Mouse (Mus musculus): ENCODE data around the gene Boll.
"Not testable (repeated sequence)": the region's sequence is repeated elsewhere in the genome, so short reads cannot be mapped to it uniquely, and the experiment has no call there.

Gene Boll

DNA sequence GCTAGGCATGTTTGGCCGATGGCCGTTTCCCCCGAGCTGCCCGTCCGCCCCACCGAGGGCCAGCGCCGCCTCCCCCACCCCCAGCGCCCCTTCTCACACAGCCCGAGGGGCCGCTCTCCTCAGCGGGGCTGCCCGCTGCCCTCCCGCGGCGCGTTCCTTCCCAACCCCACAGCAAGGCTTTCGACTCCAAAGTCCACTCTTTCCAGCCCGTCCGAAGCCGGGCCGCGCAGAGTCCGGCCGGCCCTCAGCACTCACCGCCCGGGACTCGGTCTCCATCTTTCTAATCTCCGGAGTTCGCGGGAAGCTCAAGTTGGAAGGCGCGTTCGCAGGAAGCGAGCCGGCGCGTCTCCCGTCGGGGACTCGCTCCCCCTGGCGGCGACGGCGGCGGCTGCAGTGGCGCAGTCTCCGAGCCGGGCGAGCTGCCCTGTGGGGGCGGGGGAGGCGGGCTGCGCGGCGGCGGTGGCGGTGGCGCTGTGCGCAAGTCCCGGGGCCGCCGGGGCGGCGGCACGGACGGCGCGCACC is at the start of gene Boll:
Gene Boll (minus strand): TSS at position 426 of the 522 bp plus-strand sequence.
- peak; percentile 62 to 74 for DNase-seq

DNA sequence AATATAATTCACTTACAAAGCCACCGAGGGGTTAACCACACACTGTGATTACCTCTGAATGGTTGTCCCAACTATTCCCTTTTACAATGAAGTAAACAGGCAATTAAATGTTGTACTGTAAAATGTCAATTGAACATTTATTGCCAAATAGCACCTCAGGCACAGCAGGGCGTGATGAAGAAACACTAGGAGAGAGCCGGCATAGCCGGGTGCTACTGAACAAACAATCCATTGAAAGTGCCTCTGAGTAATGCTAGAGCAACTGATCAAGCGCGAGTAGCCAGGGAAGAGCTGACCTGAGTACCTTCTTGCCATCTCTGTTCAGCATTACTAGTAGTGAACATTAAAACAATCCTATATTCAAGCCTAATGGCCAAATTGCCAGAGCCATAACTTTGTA is 49.3 kb upstream of the Boll start:
- no peak for DNase-seq

DNA sequence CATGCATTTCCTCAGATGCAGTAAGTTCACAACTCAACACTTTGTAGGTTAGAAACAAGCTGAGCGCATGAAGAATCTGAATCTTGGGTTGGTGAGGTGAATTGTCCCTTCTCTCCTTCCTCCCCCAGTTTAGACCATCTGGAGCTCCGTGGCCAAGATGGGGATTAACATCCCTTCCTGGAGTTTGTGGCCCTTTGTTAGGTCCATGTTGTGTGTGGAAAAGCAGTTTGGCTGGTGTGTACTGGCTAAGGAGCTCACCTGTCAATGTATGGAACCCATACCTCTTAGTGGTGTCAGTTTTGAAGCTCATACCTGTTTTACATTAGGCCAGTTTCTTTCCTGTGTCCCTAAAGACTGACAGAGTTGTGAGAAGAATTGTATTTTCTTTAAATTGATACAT is 47.8 kb upstream of the Boll start:
- no peak for DNase-seq

DNA sequence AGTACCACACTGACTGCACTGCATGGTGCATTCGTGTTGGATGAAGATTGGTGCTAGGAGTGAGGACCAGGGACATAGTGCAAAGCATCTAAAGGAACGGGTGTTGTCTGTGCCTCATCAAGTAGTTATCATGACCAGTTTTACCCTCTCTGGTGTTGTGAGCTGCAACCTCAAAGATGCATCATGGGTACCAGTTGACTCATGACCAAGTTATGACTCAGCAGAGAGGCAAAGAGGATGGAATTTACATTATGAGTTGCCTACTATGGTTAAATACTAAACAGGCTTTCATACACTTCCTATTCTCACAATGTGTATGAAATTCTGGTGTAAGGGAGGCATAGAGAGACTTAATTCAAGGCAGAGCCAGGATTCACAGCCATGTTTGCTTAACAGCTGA is 47.4 kb upstream of the Boll start:
- DNase-seq: no peak

DNA sequence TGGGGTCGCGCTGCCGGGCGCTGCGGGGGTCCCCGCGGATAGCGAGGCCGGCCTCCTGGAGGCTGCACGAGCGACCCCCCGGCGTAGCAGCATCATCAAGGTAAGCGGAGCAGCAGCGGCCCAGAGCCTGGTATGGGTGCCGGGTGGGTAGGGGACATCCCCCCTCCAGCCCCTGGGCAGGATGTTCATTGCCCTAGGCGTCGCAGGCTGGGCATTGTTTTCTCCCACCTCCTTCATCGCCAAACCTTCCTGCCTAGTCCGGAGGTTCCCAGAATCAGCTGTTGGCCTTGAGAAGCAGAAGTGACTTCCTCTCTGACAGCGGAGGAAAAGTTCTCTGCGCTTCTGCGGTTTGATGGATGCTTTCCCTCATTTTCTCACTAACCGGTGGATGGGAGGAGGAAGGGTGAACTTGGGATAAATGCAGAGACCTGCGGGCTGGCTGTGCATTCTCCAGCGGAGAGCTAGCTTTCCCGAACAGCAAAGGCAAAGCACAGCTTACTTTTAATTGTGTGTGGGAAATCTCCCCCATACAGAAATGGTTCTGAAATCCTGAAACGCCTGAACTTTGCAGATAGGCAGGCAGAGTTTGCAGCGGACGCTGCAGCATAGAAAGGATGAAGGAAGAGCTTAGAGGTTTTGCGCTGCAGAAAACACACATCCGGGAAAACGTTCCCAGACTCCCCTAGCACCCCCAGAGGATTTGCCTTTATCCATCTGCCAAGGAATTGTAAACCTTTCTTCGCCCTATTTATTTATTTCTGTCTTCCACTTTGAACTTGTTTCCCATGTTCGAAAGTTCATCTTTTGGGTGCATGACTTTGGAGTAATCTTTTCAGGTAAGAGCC is 43.5 kb upstream of the Boll start:
- peak; percentile 7 to 18 for DNase-seq

DNA sequence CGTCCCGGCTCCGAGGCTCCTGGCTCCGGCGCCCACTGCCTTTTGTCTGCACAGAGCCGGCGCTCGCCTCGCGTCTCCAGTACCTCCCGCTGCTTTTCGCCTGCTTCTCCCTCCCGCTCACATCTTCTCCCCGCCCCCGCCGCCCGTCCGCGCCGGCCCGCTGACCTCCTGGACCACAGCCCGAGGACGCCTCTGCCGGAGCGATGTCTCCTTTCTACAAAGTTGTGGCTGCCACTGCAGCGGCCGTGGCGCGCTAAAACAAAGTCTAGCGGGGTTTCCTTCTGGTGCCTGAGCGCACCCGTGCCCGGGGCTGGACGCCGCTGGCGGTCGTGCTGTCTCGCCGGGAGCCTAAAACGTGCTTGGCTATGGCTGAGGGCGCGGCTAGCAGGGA is 42.7 kb upstream of the Boll start:
- no peak for DNase-seq

DNA sequence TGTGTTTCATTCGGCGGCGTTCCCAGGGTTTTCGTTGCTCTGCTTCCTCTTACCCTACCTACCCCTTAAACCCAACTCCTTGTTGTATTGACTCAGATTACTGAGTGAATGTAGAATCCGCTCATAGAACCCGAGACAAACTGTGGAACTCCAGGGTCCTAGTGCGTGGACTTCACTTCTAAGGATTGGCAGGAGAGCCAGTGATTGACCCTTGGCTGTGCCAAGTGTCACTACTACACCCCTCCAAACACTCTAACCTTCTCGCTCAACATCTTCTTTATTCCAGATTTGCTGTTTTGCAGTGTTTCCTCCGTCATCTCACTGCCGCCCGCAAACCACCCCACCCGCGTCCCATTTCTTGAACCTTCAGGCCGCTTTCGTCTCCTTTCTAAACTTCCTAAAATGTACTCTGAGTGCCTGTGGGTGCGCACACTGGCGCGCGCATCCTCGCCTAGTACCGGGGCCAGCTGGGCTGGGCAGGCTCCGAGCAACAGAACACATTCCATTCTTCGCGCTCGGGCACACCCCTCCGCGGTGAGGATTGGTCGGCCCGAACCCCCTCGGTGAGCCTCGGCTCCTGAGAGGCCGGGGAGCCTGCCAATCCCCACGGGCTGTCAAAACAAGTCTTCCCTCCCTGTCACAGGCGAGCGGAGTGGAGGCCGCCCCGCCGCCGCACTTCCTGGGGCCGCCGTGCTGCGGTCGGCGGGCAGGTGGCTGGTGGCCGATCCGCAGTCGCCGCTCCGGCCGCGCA is 42.2 kb upstream of the Boll start, which contains the start of gene Plcl1:
Gene Plcl1 (plus strand): TSS at position 650 of the 751 bp plus-strand sequence.
- peak; percentile 79 to 80 for DNase-seq

DNA sequence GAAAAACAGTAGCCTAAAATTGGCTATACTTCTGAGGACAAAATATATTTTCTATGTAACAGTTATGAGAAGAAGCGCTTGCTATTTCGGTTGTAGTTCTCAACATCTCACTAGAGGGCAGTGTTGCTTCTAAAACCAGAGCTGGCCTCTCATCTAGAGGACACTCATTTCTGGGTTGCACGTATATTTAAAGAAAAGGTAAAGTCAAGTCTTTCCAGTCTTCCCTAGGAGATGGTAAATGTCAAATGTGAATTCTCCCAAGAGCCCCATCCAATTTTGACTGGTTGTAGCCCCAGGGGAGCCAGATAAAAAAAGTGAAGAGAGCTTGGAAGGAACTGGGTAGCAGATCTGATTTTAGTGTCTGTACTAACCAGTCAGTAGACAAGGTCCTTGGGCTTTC is 41.2 kb upstream of the Boll start:
- peak in 1 of 2 experiments; percentile 30 for DNase-seq

DNA sequence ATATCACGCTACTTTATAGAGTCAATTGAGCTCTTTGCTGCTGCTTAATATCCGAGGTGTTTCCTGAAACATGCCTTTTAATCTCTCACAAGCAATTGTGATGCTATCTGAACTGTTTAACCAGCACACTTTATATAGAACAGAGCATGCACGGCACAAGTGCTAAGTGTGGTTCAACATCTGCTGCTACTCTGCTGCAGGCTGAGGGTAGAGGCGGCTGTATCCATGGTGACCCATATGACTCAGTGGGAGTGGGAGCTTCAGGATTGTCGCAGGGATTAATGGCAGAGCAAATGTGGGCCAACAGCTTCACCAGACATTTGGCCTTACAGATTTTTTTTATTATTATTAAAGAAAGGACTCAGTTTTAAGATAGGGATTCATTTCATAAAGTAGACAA is 36.6 kb upstream of the Boll start:
- no peak for DNase-seq

DNA sequence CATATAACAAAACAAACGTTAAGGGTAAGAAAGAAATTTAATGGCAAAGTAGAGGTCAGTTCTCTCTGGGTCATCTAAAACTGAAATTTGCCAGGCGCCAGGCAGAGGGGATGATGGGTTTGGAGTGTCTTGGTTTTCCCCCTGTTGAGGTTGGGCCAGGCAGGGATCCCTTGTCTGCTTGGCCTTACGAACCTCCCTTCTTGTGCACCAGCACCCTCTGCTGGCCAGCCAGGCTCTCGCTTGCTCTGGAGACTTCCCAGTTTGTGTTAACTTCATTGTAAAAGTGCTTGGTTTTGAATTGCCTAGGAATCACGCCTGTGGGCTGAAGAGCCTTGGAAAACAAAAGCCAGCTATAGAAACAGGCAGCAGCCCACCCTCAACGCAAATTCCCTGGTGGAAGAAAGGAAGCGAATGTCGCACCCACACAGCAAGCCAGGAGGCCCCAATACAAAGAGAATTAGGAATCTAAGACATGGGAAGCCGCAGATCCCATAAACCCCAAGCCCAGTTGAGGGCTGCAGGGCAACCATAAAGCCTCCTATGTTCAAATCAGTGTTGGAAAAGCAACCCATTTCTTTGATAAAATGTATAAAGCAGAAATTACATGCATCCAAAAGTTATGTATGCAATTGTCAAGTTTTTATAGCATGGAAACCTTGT is 20.0 kb upstream of the Boll start:
- peak; percentile 58 to 80 for DNase-seq

DNA sequence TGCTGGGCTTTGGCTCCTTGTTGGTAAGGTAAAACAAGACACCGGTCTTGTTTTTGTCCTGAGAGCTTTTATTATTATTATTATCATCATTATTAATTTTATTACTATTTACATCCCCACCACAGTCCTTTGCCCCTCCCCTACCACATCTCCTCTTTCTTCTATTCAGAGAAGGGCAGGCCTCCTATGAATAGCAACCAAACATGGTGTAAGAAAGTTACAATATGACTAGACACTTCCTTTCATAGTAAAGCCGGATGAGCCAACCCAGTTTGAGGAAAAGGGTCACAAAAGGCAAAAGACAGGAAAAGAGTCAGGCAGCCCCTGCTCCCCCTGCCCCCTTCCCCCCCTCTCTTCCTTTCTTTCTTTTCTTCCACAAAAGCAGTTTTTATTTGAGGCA is 17.3 kb upstream of the Boll start:
- no peak for DNase-seq

DNA sequence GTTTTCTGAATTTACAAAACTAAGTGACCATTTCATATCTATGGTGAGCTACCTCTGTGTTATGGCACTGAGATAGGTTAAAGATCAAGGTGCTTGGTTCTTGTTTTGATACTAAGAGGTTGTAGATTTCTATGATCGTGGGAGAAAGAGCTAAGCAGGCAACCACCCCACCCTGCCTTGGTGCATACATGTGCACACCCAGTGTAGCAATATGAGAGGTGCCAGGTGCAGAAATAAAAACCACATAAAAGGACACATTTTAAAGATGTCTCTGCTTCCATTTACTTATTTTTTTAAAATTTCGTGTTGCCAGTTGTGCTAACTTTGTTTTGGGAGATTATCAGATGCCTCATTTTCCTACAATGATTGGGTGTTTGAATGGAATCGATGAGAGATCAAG is 9.4 kb upstream of the Boll start:
- no peak for DNase-seq

DNA sequence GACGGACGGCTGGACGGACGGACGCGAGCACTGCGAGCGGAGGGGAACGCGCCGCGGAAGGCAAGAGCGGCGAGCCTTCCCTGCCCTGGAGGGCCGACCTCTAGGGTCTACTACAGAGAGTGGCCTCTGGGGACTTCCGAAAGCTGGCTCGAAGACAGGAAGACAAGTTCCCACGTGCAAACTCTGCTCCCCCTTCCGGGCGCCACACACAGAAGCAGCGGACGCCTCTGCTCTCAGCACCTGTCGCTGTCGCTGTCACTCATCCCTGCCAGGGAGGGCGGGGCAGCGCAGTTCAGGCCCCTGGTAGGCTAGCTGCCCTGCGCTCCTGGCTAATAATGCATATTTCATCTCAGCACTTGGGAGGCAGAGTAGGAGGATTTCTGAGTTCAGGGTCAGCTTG is 317 bp upstream of the Boll start:
- peak; percentile 46 to 50 for DNase-seq

DNA sequence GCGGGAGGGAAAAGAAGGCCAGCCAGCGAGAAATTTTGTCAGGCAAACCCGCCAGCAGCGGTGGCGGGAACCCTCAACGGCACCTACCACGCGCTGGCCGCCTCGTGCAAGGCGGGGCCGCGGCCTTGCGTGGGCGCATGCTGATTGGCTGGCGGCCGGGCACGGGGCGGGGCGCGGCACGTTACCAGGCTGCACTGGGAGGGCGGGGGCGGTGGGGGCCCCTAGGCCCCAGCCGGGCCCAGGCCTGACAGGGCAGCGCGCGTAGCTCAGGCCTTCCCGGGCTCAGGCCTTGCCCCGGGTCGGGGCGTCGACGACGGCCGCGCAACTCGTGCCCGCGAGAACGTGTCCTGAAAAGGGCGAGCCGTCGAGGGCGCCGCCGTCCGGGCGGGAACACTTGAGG is 635 bp downstream of the Boll start:
- DNase-seq: no peak

DNA sequence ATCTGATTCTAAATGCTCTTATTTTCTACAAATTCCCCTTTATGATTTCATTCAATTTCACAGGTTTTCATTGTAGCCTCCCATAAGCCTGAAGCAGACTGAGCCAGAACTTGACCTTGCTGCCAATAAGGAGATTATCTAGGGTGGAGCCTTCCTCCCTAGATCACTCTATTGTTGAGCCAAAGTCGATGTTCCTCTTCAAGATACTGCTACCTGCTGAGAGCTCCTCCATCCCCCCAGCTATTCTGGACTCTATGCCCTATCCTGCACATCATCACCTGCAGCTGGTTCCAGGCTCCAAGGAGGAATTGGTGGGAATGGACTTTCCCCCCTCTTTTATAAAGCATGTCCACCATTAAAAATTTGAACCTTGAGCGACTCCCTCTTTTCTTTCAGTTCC is 11.4 kb downstream of the Boll start:
- not testable (repeated sequence) for DNase-seq

DNA sequence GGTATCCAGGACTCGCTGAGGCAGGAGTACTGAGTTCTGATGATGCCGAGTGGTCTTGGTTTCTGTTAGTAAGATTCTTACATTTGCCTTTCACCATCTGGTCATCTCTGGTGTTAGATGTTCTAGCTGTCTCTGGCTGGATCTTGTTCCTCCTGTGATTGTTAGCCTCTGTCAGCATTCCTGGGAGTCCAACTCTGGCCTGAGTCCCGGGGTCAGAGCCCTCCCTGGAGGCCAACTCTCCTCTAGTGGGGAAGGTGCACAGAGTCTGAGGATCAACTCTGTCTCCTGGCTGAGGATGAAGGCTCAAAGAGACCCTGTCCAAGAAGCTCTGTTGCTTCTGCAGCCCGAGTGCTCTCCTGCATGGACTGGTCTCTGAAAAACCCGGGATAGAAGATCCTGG is 37.8 kb downstream of the Boll start:
- not testable (repeated sequence) for DNase-seq

DNA sequence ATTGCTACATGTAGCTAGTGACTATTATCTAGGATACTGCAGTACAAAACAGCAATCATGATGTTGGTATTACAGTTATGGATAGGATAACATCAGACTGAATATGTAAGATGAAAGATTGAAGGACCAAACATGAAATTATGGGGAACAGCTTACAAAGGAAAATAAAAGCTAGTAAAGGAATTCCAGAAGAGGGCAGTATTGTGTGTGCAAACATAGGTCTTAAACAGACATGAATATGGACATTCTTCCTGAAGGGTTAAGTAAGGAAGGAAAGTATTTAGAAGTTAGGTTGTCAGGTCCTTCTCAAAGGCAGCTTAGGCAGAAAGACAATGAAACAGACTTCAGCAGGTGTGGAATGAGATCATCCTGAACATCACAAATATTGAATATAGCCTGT is 62.2 kb downstream of the Boll start:
- no peak for DNase-seq

DNA sequence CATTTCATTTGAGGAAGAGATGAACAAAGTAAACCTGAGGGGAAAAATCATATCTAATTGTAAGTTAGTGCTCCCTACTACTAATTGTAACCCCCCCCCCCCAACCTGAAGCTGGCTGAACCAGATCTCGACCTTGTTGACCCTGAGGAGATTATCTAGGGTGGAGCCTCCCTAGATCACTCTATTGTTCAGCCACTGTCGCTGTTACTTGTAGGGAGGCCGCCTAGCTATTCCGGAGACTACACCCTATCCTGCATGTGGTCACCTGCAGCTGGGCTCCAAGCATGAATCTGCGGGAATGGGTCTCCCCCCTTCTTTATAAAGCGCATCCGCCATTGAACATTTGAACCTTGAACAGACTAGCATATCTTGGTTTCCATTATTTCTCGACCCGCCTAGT is 84.2 kb downstream of the Boll start:
- DNase-seq: no peak

DNA sequence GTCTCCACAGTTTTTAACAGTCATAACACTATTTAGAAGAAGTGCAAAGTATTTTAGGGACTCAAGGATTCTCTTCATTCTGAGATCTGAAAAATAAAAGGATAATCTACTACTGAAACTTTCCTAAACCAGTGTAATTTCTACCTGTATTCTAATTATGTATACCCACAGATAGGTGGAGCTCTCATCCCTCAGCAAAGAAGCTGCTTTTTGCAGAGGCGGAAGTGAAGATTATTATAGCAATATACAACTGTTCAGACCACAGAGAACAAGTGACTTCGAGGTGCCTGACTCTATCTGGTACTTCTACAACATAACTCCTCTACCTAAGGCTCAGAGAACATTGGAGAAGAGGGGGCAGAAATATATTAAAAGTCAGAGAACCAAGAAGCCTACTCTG is 97.8 kb downstream of the Boll start:
- DNase-seq: no peak

DNA sequence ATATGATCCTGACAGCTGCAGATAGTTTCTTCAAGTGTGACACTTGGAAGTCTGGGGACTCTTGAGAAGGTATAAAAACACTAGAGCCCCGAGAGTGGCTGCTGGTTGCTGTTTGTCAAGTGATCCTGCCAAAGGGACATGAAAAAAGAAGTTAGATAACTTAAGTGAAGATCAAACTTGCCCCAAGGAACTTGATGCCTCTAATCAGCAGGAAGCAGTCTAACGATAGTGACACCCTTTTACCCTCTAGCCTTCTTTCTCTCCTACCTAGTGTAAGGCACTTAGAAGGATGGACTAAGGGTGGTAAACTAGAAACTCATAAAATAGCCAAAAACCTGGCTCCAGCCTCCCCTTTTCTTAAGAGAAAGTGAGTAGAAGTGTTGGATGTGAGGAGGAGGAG is 98.9 kb downstream of the Boll start:
- DNase-seq: no peak

DNA sequence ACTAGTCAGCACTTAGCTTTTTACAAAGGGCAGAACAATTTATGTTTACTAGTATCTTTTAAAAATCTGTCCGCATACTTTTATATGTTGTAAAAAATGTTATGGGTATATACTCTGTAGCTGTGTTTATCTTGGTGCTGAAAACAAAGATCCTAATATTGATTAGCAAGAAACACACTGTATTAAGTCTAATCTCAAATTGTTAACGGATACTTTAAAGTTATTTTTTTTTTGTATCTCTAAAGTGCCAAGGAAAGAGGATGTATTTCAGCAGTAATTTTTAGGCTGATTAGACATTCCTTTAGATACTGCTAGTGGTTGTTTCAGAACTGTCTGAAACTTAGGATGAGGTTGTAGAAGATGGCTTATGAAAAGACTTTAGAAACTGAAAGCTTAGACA is 116.9 kb downstream of the Boll start:
- DNase-seq: no peak

DNA sequence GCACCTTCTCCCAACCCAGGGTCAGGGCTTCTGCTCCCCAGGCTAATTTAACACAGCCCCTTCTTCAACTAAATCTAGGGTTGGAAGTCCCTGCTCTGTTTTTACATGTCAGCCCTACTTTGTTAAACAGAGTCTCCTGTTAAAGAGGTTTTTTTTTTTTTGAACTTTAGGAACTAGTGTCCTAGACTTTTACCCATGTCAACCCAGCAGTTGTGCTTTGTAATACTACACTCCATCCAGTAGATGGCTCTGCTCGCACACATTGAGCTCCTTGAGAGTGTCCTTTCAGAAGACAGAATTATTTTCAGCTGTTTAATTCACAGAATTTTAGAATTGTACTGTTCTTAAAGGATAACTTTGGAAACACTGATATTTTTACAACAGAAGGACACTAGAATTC is 124.0 kb downstream of the Boll start:
- no peak for DNase-seq

DNA sequence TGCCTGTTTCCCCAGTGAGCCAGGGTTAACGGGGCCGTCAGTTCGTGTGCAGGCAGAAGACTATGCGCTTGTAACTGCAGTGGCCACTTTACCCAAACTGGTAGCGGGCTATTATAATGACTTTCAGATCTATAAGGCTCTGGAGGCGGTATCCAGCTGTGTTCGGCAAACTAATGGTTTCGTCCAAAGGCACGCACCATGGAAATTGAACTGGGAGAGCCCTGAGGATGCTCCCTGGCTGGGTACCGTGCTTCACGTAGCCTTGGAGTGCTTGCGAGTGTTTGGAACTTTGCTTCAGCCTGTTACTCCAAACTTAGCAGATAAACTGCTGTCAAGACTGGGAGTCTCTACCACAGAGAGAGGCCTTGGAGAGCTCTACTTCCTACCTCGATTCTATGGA is 124.8 kb downstream of the Boll start:
- DNase-seq: no peak

Data from spleen, adult 18-20 months (tissue).